Mouse (Mus musculus) myocyte (in vitro differentiated cells): ENCODE measurements at regions not wholly inside any gene's neighbourhood (a gene's known extent, or its start where the extent isn't known, plus 50 kb on each side); places are given as distances from the start of the nearest gene placed in this dataset.

Experiments
- POLR2A ChIP-seq: IDR thresholded peaks from one replicate; pipeline ENCODE4 v1.6.1; 2011; ENCODE audit warnings: low read depth, mild to moderate bottlenecking, control low read depth, moderate library complexity; ENCODE audit not compliant: insufficient read length
- USF1 ChIP-seq: IDR thresholded peaks from one replicate; pipeline ENCODE4 v1.6.1; 2011; ENCODE audit warnings: low read depth, mild to moderate bottlenecking, control low read depth, moderate library complexity

GRCm38 (mm10) chr3:18695113-18695792, 747.0 kb downstream of the Cypt12 start:
- TF ChIP-seq POLR2A (no peak), USF1 (no peak)
